Mouse (Mus musculus) heart, postnatal 14 days (tissue): Measurements from ENCODE around the gene C530008M17Rik. TPM values are rescaled to one million over a fixed set of nuclear protein-coding genes. Genes with fewer than 3 reads are reported as not detected.
"Not testable (repeated sequence)": the region's sequence is repeated elsewhere in the genome, so short reads cannot be mapped to it uniquely, and the experiment has no call there.

ENCODE experiments used
- DNase-seq, 2 experiments: peaks; one replicate each; pipeline ENCODE4 v3.0.0; 2021 to 2022
- intact Hi-C: fragments of 180-260 bp; cut with DNase I; formaldehyde crosslinking; loops from one replicate; pipeline ENCODE4 v1.15.1; 2025
- total RNA-seq, 2 experiments: library from RNA; stranded (reverse); gene quantifications; 2 replicates each; pipeline ENCODE4 v1.2.3; 2021

C530008M17Rik gene
- total RNA-seq, 2 experiments from 2014 or later: 2.1 to 2.2 TPM

DNA sequence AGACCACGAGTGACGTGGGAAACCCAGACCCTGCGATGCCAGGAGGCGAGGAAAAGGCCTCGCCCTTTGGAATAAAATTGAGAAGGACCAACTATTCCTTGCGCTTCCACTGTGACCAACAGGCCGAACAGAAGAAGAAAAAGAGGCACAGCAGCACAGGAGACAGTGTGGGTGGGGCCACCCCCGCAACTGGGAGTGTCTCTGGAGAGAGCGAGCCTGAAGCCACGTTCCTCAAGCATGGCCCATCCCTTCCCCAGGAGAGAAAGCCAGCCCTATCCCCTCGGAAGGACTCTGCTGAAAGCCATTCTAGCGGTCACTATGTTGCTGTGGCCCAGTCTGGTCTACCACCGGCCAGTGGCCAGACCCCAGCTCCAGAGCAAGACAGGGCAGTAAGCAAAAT is 202.1 kb downstream of the C530008M17Rik start:
- DNase-seq: no peak
- intact Hi-C loops: no loop called here

DNA sequence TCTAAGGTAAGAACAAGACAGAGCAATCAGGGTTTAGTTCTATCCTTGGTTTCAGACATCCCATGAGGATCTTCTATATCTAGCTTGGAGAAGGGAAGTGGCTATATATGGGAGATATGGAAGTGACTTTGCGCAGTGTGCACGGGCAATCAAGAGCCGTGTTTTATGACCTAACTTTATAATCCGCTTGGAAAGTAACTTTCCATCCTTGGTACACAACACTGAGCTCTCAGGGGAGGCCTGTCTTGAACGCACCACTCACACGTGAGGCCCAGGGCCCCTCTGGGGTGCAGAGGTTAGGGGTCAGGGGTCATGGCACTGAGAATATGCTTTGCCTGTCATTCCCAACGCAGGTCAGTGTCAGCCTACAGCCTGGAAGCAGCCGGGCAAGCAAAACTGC is 210.5 kb downstream of the C530008M17Rik start:
- intact Hi-C loops: no loop called here
- no peak for DNase-seq

DNA sequence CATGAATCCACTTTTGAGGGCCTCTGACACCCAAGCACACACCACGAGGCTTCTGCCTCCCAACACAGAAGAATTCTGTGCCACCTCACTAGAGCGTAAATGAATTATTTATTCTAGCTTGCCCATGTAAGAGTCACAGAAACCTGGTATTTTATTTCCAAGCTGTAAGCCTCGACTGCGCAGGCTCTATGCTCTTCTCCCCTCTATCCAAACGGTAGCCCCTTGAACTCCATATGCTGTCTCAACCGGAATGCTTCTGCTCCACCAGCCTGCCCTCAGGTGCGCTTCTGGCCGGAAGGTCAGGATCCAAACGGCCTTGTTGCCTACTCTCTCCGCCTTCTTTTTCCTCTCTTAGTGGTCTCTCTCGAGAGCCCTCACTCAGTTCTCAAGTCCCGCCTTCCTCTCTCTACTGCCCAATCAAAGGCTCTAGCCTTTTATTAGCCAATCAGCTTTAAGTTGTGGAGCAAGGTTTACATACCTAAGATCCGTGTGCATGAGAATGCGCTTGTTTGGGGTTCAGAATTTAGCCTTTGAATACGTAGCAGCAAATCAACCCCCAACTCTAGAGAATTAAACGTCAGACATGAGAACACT is 212.5 kb downstream of the C530008M17Rik start:
- intact Hi-C loops: no loop called here
- peak in 1 of 2 experiments; percentile 38 for DNase-seq

DNA sequence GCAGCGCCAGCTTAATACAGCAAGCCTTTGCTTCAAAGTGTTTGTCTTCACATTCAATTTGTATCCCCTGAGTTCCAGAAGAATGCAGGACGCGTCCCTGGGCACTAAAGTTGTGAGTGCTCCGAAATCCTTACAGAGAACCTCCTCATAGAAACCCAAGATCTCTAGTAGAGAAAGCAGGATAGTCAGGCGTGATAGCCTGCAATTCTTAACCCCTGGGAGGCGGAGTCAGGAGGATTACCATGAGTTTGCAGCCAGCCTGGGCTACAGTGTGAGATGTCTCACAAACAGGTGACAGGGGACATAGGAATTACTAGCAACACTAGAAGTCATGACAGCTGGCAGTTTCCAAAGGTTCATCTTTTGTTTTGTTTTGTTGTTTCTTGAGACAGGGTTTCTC is 213.2 kb downstream of the C530008M17Rik start:
- intact Hi-C loops: no loop called here
- no peak for DNase-seq

DNA sequence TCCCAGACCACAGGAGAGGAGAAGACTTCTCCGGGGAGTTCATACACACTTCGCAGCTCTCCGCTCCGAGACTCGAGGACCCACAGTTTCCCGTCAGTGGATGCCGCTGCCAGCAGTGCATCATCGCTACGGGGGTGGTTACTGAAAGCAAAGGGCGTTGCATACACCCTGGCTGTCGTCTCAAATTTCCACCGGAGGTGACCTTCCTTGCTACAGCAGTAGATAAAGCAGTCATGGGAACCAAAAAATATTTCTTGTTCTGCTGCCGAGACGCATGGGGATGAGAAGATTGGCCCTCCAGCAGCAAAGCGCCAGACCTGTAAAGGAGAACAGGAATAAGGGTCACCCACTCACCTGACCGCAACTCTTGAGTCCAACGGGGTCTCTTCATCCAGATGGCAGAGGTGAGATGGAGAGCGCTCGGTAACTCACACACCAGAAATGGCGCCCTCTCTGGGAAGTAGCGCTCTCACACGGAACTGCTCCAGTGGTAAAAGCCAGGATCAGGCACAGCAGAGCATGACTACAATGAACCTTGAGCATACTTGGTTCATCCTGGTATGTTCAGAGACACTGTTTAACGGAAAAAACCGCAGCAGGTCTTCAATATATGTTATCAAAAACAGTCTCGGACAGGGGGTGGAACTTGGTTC is 219.9 kb downstream of the C530008M17Rik start:
- intact Hi-C loops: no loop called here
- DNase-seq: peak; percentile 28 to 55

DNA sequence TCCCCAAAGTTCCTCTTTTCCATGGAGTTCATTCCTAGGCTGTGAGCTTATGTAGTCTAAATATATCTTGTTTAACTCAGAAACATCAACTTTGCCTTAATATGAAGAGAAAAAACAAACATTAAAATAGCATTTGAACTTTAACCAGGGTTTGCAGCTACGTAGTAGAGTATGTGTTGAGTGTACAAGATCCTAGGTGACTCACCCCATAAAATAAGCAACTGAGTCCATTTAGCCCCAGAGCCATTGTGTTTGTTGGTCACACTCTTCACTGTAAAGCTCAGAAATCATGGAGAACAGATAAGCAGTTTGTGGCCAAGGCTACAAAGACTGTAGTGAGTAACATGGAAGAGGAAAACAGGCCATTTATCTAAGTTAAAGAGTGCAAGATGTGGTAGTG is 227.8 kb downstream of the C530008M17Rik start:
- intact Hi-C loops: no loop called here
- DNase-seq: no peak

DNA sequence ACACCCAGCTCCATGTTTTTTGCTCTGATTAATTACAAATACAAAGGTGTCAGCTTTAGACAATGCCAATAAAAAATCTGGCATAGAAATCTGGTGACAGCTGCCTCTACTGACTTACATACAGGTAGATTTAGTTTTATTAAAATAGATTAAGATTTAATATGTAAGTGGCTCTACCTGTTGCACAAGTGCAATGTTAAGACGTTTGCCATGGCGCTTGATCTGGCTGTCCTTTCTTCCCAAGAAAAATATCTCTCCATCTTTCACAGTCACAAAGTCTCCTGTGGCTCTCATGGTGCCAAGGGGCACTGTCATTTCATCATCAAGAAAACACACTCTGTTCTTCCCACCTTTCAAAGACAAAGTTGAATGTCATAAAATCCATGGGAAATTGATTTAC is 230.7 kb downstream of the C530008M17Rik start:
- intact Hi-C loops: no loop called here
- DNase-seq: no peak

DNA sequence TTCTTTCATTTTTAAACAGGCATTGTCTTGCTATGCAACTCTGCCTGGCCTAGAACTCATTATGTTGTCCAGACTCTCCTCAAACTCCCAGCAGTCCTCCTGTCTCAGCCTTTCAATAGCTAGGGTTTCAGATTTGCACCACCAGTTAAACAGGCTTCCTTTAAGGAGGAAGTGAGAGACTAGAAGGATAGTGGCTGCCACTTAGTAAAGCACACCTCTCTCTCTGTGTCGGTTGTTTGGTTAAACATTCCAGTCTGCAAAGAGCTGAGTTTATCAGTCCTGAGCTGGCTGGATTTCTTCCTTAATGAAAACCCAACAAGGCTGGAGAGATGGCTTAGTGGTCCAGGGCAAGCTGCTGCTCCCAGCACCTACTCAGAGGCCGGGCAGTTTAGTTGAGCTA is 236.3 kb downstream of the C530008M17Rik start:
- intact Hi-C loops: no loop called here

DNA sequence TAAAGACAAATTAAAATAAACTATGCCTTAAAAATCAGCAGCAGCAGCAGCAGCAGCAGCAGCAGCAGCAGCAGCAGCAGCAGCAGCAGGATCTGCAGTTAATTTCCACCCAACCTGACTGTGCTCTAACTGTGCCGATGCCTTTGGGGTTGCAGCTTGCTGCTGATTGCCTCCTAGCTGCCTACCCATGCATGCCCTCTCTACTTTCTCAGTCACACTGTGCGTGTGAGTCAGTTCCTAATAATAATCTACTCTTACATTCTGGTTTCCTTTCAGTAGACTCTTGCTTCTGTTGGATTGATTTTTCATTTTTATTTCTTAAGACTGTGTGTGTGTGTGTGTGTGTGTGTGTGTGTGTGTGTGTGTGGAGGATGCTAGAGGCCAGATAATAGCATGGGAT is 236.8 kb downstream of the C530008M17Rik start:
- intact Hi-C loops: no loop called here
- DNase-seq: no peak

More for the DNA sequence above, 236.3 kb downstream of the C530008M17Rik start:
- DNase-seq: no peak

DNA sequence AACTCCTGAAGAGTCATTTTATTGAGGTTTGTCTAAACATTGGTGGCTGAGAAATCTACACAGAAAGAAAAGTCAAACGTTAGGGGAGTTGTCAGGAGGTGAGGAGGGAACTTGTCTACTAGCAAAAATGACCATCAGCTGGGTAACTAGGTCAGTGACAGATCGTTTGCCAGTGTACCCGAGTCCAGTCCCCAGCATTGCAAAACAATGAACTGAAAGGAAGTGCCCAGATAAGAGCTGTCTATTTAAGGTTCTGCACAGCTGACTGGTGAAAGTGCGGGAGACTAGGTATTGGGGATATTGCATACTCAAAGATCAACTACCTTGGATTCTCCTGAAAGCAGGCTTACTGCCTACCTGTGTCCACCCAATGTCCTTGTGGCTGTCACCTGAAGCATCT is 245.8 kb downstream of the C530008M17Rik start:
- DNase-seq: no peak
- intact Hi-C loops: no loop called here

DNA sequence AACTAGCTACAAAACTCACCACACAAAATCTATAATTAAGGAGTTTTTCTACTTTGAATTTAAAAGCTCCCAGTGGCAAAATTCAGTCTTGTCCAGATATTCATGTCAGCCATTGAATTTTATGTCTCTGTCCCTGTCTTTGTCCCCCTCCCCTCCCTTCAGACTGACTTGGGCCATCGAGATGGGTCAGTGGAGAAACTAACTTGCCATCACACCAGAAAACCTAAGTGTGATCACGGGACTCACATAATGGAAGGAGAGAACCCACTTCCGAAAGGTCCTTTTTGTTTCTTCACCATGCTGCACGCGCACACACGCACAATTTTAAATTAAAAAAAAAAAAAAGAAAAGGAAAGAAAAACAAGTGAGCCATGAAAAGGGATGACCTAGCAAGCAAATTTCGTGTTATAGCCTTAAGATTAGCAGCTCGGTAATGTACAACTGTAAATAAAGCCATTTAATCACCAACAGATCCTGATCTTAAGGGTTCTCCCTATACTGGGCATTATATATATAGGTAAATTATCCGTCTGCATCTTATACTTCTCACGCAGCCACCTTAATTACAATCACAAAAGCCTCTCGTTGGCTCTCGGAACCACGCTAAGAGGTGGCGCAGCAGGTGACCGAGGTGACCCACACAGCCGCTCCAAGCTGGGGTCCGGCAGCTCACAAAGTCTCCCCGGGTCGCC is 248.5 kb downstream of the C530008M17Rik start:
- no peak for DNase-seq
- intact Hi-C loops: loop anchor here (5.0 kb wide), 1 partner anchor 67 kb away; the partner anchor contains the start of gene Srp72

DNA sequence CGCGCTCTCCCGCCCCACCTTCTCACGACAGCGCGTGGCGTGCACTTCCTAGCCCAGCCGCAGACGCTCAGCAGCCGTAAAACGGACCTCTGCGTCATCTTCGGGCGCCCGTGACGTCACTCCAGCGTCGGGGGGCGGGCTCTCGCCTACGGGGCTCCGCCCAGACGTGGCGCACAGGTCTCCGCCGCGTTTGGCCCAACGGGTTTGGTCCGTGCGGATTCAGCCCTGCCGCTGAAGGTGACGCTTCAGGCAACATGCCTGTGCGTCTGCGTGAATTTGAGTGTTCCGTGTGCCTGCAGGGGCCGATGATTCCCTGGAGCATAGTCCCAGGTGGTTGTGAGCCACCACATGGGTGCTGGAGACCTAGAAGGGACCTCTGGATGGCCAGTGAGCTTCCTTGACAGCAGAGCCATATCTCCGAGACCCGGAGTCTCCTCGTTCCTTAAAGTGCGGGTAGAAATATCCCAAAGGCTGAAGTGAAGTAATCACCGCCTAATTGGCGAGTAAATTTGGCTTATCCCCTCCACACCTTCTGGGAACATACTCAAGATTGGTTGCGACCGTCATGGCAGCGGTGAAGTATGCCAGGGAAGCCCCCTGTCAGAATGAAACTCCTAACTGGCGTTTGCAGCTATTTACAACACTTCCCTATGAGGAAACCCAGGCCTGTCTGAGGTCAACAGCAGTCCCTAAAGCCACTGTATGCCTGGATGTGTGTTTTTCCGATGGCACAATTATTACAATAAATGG is 249.3 kb downstream of the C530008M17Rik start, which contains the start of gene Aasdh:
TSS of gene Aasdh (minus strand) at position 110 of the 750 bp plus-strand sequence.
- DNase-seq: peak; percentile 96 to 99
- intact Hi-C loops: loop anchor here (2.0 to 5.0 kb wide), 2 partner anchors 43 to 67 kb away; partner anchors contain the start of gene Srp72

DNA sequence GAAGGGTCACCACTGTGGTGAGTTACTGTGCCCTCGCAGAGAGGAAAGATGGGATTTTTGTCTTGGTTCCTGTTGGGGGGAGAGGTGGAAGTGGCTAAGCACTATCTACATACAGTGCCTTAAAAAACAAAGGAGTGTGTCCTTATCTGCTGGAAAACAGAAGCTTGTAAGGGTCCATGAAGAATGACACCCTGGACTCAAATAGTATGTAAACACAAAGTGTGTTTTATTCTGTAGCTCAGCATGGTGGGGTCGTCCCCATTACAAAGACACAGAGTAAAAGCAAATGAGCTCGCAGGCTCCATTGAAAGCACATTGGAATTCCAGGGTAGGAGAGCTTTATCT is 249.8 kb downstream of the C530008M17Rik start:
- intact Hi-C loops: loop anchor here (2.0 to 5.0 kb wide), 2 partner anchors 43 to 66 kb away; partner anchors contain the start of gene Srp72
- no peak for DNase-seq

DNA sequence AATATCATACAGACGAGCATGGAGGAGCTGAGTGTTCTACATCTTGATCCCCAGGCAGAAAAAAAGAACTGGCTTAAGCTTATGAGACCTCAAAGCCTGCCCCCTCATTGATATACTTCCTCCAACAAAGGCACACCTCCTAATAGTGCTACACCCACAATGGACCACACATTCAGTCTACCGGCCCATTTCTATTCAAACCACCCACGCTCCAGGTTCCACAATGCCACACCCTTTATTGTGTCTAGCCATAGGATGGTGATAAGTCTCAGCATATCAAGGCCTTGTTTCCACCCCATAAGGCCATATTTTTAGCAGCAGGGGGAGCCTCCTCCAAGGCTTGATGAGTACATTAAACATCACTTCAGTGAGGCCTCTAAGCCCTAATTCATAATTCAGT is 254.5 kb downstream of the C530008M17Rik start:
- DNase-seq: no peak
- intact Hi-C loops: no loop called here

DNA sequence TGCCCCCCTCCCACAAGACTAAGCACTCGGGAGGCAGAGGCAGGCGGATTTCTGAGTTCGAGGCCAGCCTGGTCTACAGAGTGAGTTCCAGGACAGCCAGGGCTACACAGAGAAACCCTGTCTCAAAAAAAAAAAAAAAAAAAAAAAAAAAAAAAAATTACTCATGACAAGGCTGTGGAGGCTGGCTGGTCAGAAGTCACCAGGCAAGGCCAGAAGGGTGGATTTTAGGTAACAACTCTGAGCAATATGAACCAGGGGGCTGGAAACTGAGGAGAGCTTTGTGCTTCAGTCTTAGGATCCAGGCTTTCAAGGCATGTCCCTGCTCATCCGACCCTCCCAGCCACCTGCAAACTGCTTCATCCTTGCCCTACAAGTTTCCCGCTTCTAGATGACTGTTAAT is 256.2 kb downstream of the C530008M17Rik start:
- DNase-seq, intact Hi-C loops: not testable (repeated sequence)

DNA sequence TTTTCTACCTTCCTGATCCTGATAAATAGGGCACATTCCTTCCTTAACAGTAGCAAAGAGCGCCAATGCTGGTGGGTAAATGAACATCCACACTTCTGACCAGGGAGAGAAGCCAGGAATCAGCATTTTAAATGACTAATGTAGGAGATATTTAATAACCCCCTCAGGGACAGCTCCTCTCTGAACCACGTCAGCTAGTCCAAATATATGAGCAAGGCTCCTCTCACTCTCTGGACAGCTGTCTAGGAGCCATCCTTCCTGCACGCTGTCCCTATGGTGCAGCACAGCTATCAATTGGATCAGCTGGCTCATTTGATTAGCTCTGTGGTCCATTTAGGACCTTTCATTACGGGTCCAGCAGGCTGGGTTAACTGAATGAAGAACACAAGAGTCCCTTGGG is 266.5 kb downstream of the C530008M17Rik start:
- no peak for DNase-seq
- intact Hi-C loops: no loop called here

Other genes starting within 250 kb of the C530008M17Rik start
- gene Gm7271, start 172.5 kb upstream of the C530008M17Rik start, total RNA-seq: not detected
- gene Exoc1, start 127.2 kb upstream of the C530008M17Rik start, total RNA-seq: 10 to 100 TPM; 14.3 to 15.2 TPM
- gene Cep135, start 67.8 kb upstream of the C530008M17Rik start, total RNA-seq: 1 to 10 TPM; 3.9 to 4.1 TPM
- 10 to 100 TPM; 12.8 to 13.6 TPM for gene Aasdh, start 249.0 kb downstream of the C530008M17Rik start, total RNA-seq